Mouse (Mus musculus): ENCODE data around the gene Cfdp1. TPM values are rescaled to one million over a fixed set of nuclear protein-coding genes. Genes with fewer than 3 reads are reported as not detected.

The Cfdp1 gene
- 24.9 and 26.5 TPM in 2 replicates for total RNA-seq (2014; rRNA removed)
- polyA plus RNA-seq (2015; fragmentation: Nextera tagmentation; extraction: Ambion mirVana): 170 and 180 TPM in 2 replicates

DNA sequence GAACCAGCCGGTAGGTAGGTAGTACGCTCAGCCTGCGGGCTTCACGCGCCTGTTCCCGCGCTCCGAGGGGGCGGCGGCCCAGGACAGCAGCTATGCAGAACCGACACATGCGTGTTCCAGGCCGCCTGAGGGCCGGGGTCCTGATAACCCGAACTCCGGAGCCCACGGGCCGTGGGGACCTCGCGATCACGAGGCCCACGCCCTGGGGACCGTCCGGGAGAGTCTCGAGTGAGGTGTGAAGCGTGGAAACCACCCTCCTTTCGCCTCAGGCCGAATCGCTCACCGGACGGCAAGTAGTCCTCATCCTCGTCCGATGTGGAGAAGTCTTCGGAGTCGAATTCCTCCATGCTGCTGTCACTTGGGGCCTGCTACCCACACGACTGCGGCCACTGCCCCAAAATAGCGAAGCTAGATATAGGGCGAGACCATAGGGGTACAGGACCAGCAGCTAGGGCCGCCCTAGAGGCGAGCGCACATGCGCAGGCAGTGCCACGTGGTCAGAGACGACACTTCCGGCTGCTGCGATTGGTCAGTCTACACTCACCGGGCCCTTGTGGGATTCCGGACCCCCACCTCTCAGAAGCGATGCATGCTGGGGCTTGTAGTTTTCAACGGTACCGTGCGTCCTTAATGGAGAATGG, at the start of gene Cfdp1:
Gene Cfdp1 (minus strand): TSS at position 431 of the 641 bp plus-strand sequence.
- peak; percentile 58 for TF ChIP-seq CTCF (IDR thresholded peaks at IDR 0.05; ENCODE audit: low read depth)
- peaks cover 3% of the 10 kb centered on the region; the same call in 1 of the 2 replicates for H3K4me1 ChIP-seq (ENCODE audit: insufficient read depth, low read length)
- H3K9me3 ChIP-seq (ENCODE audit: low read length): no peaks in the 10 kb centered on the region
- peak within 1 kb of the TSS; percentile 76 for H3K9ac ChIP-seq (replicated peaks; ENCODE audit: low read length)
- peak within 1 kb of the TSS; percentile 96 for H3K4me2 ChIP-seq (ENCODE audit: low read depth, low read length)
- under 1% methylated on average over 53 of the region's 53 CpGs for WGBS
- H3K27ac ChIP-seq: peak within 1 kb of the TSS; percentile 48; the same call in 1 of the 2 replicates
- H3K36me3 ChIP-seq (ENCODE audit: insufficient read depth, low read length): no peaks in the 10 kb centered on the region
- no peaks in the 10 kb centered on the region for H3K27me3 ChIP-seq (ENCODE audit: insufficient read depth, low read length)
- DNase-seq (ENCODE audit: low spot score): peak; percentile 98
- ATAC-seq: peak; percentile 100
- peak within 1 kb of the TSS; percentile 92 for H3K4me3 ChIP-seq (ENCODE audit: low read length)

DNA sequence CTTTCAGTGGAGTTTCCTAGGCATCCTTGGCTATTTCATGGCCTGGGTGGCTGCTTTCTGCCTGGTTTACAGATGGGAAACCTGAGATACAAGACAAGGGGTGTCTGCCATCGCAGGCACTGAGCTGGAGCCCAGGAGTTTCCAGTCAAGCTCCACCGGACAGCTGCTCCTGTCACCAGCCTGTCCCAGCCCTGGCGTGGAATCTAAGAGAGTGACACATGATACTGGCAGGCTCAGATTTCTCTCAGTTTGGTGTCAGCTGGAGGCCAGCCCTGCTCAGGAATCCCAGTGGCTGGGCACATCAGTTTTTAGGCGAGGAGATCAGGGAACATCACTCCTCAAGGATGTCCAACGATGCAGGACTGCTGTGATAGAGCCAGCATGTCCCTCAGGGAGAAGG, 48.0 kb upstream of the Cfdp1 start:
- Histone ChIP-seq H3K27me3 (ENCODE audit: insufficient read depth, low read length) (no peaks in the 10 kb centered on the region), H3K36me3 (ENCODE audit: insufficient read depth, low read length) (no peaks in the 10 kb centered on the region), H3K4me3 (ENCODE audit: low read length) (no peak overlapping the region), H3K4me1 (ENCODE audit: insufficient read depth, low read length) (no peaks in the 10 kb centered on the region), H3K9me3 (ENCODE audit: low read length) (no peaks in the 10 kb centered on the region), H3K27ac (no peak overlapping the region), H3K9ac (replicated peaks; ENCODE audit: low read length) (no peak overlapping the region), H3K4me2 (ENCODE audit: low read depth, low read length) (no peak overlapping the region)
- ATAC-seq (no peak), DNase-seq (ENCODE audit: low spot score) (no peak)
- no peak for TF ChIP-seq CTCF (IDR thresholded peaks at IDR 0.05; ENCODE audit: low read depth)
- WGBS: 40% methylated on average over 5 of the region's 5 CpGs

DNA sequence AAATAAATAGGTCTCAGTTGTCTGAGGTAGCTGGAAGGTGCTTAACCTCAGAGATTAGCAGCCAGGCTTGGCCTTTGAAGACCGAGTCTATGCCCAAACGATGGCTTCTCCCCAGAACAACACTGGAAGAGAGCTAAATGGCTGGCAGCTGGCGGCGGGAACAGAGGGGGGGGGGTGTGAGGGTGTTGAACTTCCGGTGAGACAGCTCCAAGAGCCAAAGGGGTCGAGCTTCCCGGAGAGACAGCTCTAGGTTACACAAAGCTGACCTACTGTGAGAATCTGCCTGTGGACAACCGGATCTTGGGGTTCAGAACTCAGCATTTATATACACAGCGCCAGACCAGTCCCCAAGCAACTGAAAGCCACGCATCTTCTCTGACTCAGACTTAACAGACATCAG, 44.5 kb upstream of the Cfdp1 start:
- no peak overlapping the region for H3K4me2 ChIP-seq (ENCODE audit: low read depth, low read length)
- DNase-seq (ENCODE audit: low spot score) (no peak), ATAC-seq (no peak)
- H3K4me1 ChIP-seq (ENCODE audit: insufficient read depth, low read length): no peaks in the 10 kb centered on the region
- H3K9ac ChIP-seq (replicated peaks; ENCODE audit: low read length): no peak overlapping the region
- no peak overlapping the region for H3K4me3 ChIP-seq (ENCODE audit: low read length)
- H3K27ac ChIP-seq: no peak overlapping the region
- no peaks in the 10 kb centered on the region for H3K27me3 ChIP-seq (ENCODE audit: insufficient read depth, low read length)
- H3K9me3 ChIP-seq (ENCODE audit: low read length): no peaks in the 10 kb centered on the region
- TF ChIP-seq CTCF (IDR thresholded peaks at IDR 0.05; ENCODE audit: low read depth): no peak
- no peaks in the 10 kb centered on the region for H3K36me3 ChIP-seq (ENCODE audit: insufficient read depth, low read length)
- 25% methylated on average over 10 of the region's 10 CpGs for WGBS

DNA sequence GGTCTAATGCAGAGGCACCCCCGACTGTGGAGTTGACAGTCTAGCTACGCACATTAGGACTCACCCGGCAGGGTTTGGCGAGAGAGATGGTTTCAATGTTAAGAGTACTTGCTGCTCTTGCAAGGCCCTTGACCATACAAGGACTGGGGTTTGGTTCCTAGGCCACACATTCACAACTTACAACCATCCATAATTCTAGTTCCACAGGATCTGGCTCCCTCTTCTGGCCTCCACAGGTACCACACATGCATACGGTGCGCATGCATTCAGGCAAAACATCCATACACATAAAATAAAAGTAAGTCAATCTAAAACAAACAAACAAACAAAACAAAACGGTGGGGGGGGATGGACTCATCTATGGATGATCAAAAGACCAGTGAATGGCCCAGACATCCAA, 40.9 kb upstream of the Cfdp1 start:
- H3K4me3 ChIP-seq (ENCODE audit: low read length): no peak overlapping the region
- peaks cover 3% of the 10 kb centered on the region; the same call in 1 of the 2 replicates for H3K4me1 ChIP-seq (ENCODE audit: insufficient read depth, low read length)
- 88% methylated on average over 7 of the region's 7 CpGs for WGBS
- DNase-seq (ENCODE audit: low spot score) (no peak), ATAC-seq (no peak)
- H3K4me2 ChIP-seq (ENCODE audit: low read depth, low read length): no peak overlapping the region
- H3K27me3 ChIP-seq (ENCODE audit: insufficient read depth, low read length): no peaks in the 10 kb centered on the region; the same call in none of the 2 replicates
- TF ChIP-seq CTCF (IDR thresholded peaks at IDR 0.05; ENCODE audit: low read depth): peak; percentile 27; the same call in 1 of the 2 replicates
- H3K9ac ChIP-seq (replicated peaks; ENCODE audit: low read length): no peak overlapping the region
- no peaks in the 10 kb centered on the region for H3K36me3 ChIP-seq (ENCODE audit: insufficient read depth, low read length)
- no peaks in the 10 kb centered on the region for H3K9me3 ChIP-seq (ENCODE audit: low read length)
- no peak overlapping the region for H3K27ac ChIP-seq

DNA sequence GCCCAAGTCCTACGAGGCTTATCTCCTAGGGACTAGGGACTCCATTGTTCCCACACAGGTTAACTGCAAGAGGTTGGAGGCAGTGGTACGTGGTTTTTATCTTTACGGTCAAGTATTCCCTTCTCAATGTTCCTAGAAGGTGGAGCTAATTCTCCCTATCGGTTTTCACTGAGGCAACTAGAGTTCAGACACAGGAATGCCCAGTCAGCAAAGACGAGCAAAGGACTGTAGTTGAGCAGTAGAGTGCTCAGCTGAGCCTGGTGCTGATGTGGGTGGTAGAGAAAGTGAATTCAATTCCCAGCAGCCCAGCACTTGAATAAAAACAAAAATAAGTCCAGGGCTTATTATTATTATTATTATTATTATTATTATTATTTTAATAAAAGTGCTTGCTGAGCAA, 38.5 kb upstream of the Cfdp1 start:
- Histone ChIP-seq H3K4me3 (ENCODE audit: low read length) (no peak overlapping the region), H3K4me1 (ENCODE audit: insufficient read depth, low read length) (peaks cover 6% of the 10 kb centered on the region; the same call in 1 of the 2 replicates), H3K27ac (no peak overlapping the region), H3K9me3 (ENCODE audit: low read length) (no peaks in the 10 kb centered on the region), H3K27me3 (ENCODE audit: insufficient read depth, low read length) (no peaks in the 10 kb centered on the region; the same call in none of the 2 replicates), H3K4me2 (ENCODE audit: low read depth, low read length) (no peak overlapping the region), H3K36me3 (ENCODE audit: insufficient read depth, low read length) (no peaks in the 10 kb centered on the region), H3K9ac (replicated peaks; ENCODE audit: low read length) (no peak overlapping the region)
- WGBS: 71% methylated on average over 5 of the region's 5 CpGs
- TF ChIP-seq CTCF (IDR thresholded peaks at IDR 0.05; ENCODE audit: low read depth): no peak
- no peak for ATAC-seq
- no peak for DNase-seq (ENCODE audit: low spot score)

DNA sequence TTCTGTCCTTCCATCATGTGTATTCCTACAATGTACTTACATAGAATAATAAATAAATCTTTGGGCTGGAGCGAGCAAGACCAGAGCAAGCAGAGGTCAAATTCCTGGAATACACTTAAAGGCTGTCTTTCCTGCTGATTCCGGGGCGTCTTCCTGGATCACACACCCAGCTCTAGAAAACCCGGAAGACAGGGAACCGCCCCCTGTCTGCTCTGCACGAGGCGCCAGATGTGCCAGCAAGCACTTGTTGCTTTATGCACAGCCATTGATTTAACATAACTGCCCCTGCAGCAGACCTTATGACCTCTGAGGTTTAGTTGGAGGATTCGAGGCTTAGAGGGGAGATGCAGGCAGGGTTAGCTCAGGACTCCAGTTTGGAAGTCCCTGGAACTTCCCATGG, 37.9 kb upstream of the Cfdp1 start:
- TF ChIP-seq CTCF (IDR thresholded peaks at IDR 0.05; ENCODE audit: low read depth): no peak
- Histone ChIP-seq H3K27ac (no peak overlapping the region), H3K27me3 (ENCODE audit: insufficient read depth, low read length) (no peaks in the 10 kb centered on the region; the same call in none of the 2 replicates), H3K9ac (replicated peaks; ENCODE audit: low read length) (no peak overlapping the region), H3K9me3 (ENCODE audit: low read length) (no peaks in the 10 kb centered on the region), H3K4me3 (ENCODE audit: low read length) (no peak overlapping the region), H3K4me1 (ENCODE audit: insufficient read depth, low read length) (peaks cover 6% of the 10 kb centered on the region; the same call in 1 of the 2 replicates), H3K4me2 (ENCODE audit: low read depth, low read length) (no peak overlapping the region), H3K36me3 (ENCODE audit: insufficient read depth, low read length) (no peaks in the 10 kb centered on the region)
- DNase-seq (ENCODE audit: low spot score) (no peak), ATAC-seq (no peak)
- WGBS: 49% methylated on average over 8 of the region's 8 CpGs

DNA sequence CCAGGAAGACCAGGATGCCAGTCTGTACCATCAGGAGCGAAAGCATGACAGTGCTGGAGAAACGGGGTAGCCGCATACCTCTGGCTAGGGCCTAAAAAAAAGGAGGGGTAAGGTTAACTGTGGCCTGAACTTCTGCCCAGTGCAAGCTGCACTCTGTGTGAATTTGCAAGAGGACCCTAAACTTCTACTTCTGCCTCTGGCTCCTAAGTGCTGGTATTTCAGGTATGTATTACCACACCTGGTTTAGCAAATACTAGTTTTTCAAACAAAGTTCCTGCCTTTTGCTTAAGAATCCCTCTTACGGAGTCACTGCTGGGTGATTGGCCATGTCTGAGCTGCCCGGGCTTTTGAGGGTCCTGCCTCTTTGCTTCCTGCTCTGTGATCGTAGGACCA, 36.8 kb upstream of the Cfdp1 start:
- peak overlapping the region; percentile 37; the same call in 1 of the 2 replicates for H3K4me3 ChIP-seq (ENCODE audit: low read length)
- no peak overlapping the region for H3K27ac ChIP-seq
- DNase-seq (ENCODE audit: low spot score) (no peak), ATAC-seq (no peak)
- no peak overlapping the region for H3K4me2 ChIP-seq (ENCODE audit: low read depth, low read length)
- no peaks in the 10 kb centered on the region for H3K36me3 ChIP-seq (ENCODE audit: insufficient read depth, low read length)
- H3K9me3 ChIP-seq (ENCODE audit: low read length): no peaks in the 10 kb centered on the region
- TF ChIP-seq CTCF (IDR thresholded peaks at IDR 0.05; ENCODE audit: low read depth): no peak
- H3K27me3 ChIP-seq (ENCODE audit: insufficient read depth, low read length): no peaks in the 10 kb centered on the region; the same call in none of the 2 replicates
- WGBS: 63% methylated on average over 6 of the region's 6 CpGs
- peaks cover 6% of the 10 kb centered on the region; the same call in 1 of the 2 replicates for H3K4me1 ChIP-seq (ENCODE audit: insufficient read depth, low read length)
- H3K9ac ChIP-seq (replicated peaks; ENCODE audit: low read length): no peak overlapping the region
